Mouse (Mus musculus) testis, adult 2 months (tissue): Measurements from ENCODE around the gene Gfi1b. TPM values are rescaled to one million over a fixed set of nuclear protein-coding genes. Genes with fewer than 3 reads are reported as not detected.

Source experiments
- H3K27ac ChIP-seq: fragments of 200-500 bp; 2 replicates; pipeline ENCODE4 v1.5.1; 2012; ENCODE audit warnings: low read depth, low read length; ENCODE audit not compliant: control insufficient read depth, insufficient read depth
- H3K27me3 ChIP-seq: fragments of 200-500 bp; 2 replicates; pipeline ENCODE4 v1.6.1; 2012; ENCODE audit warnings: mild to moderate bottlenecking, low read length, moderate library complexity; ENCODE audit not compliant: control insufficient read depth, insufficient read depth
- H3K36me3 ChIP-seq: fragments of 200-500 bp; 2 replicates; pipeline ENCODE4 v1.6.1; 2012; ENCODE audit warnings: mild to moderate bottlenecking, low read length; ENCODE audit not compliant: control insufficient read depth, insufficient read depth
- H3K4me1 ChIP-seq: fragments of 200-500 bp; 2 replicates; pipeline ENCODE4 v1.6.1; 2012; ENCODE audit warnings: low read length; ENCODE audit not compliant: control insufficient read depth, insufficient read depth
- H3K4me3 ChIP-seq: fragments of 200-500 bp; 2 replicates; pipeline ENCODE4 v1.5.1; 2012; ENCODE audit warnings: low read depth, mild to moderate bottlenecking, low read length, moderate library complexity, mixed read lengths; ENCODE audit not compliant: control insufficient read depth
- CTCF ChIP-seq: fragments of 200-500 bp; IDR thresholded peaks from 2 replicates; pipeline ENCODE4 v1.5.1; 2012; ENCODE audit warnings: low read depth, mild to moderate bottlenecking, inconsistent platforms, low read length, moderate library complexity; ENCODE audit not compliant: control insufficient read depth, insufficient read depth, insufficient replicate concordance
- POLR2A ChIP-seq: fragments of 200-500 bp; IDR thresholded peaks from 2 replicates; pipeline ENCODE4 v1.6.1; 2012; ENCODE audit warnings: low read depth, mild to moderate bottlenecking, inconsistent platforms, low read length, moderate library complexity; ENCODE audit not compliant: control insufficient read depth
- polyA plus RNA-seq: library from polyadenylated mRNA; depleted of rRNA; stranded (reverse); fragments of >200 nt; gene quantifications from 2 replicates; pipeline ENCODE4 v1.2.3, GENCODE M21; 2012; rRNA removed

Gfi1b gene
- polyA plus RNA-seq, 1 experiment: 1.0 TPM

DNA sequence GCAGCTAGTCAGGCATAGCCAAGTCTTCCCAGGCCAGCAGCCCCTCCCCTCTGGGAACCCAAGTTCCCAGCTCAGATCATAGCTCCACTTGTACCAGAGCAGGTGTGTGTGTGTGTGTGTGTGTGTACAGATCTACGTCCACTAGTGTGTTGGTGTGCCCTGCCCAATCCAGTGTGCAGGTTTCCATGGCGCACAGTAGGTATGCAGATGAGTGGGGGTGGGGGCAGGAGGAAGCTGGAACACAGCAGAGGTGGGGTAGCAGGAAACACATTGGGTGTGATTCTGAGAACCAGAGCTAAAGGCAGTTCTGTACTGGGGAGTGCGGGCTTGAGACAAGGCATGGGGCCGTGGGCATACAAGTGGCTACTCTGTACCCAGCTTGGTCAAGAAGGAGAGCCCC lies 57.4 kb downstream of the Gfi1b start:
- Histone ChIP-seq H3K36me3 (peaks cover 7% of the 10 kb centered on the region), H3K4me1 (no peaks in the 10 kb centered on the region), H3K27me3 (no peaks in the 10 kb centered on the region), H3K4me3 (no peak overlapping the region), H3K27ac (no peak overlapping the region)
- TF ChIP-seq CTCF (no peak), POLR2A (no peak)

GRCm38 (mm10) chr2:28563830-28564229 lies 58.0 kb downstream of the Gfi1b start:
- Histone ChIP-seq H3K36me3 (peaks cover 5% of the 10 kb centered on the region), H3K27ac (no peak overlapping the region), H3K4me1 (no peaks in the 10 kb centered on the region), H3K27me3 (no peaks in the 10 kb centered on the region), H3K4me3 (no peak overlapping the region)
- TF ChIP-seq CTCF (no peak), POLR2A (no peak)

DNA sequence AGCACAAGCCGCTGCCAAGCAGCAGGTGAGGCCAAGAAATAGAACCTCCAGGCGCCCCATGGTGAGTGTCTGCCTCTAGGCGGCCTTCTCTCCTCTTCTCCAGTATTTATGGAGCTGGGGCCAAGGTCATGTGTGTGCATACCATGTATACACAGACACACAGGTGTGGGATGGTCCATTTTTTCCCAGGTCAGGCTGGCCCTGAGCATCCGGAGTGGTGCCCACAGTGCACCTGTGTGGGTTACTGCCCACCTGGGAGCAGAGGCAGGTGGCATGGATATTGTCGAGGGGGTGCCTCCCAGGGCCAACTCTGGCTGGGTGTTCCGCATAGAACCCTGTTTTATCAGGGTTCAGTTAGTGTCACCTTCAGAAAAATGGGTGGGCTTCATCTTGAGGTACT lies 58.5 kb downstream of the Gfi1b start, which contains the start of gene Cel:
TSS of gene Cel (minus strand) at position 101 of the 400 bp plus-strand sequence.
- H3K27me3 ChIP-seq: no peaks in the 10 kb centered on the region
- H3K27ac ChIP-seq: no peak within 1 kb of the TSS
- no peak within 1 kb of the TSS for H3K4me3 ChIP-seq
- no peaks in the 10 kb centered on the region for H3K4me1 ChIP-seq
- peaks cover under 1% of the 10 kb centered on the region; the same call in 1 of the 2 replicates for H3K36me3 ChIP-seq
- no peak for TF ChIP-seq CTCF
- TF ChIP-seq POLR2A: no peak

Other genes with a start within 250 kb of the Gfi1b start
- 11.9 and 13.0 TPM in 2 replicates for gene Ppp1r26, start 175.2 kb downstream of the Gfi1b start, polyA plus RNA-seq
- gene 1700007K13Rik, start 155.7 kb downstream of the Gfi1b start, polyA plus RNA-seq: 49.9 and 54.6 TPM in 2 replicates
- 22.1 and 24.9 TPM in 2 replicates for gene Mrps2, start 153.9 kb downstream of the Gfi1b start, polyA plus RNA-seq
- gene Gbgt1, start 125.1 kb downstream of the Gfi1b start, polyA plus RNA-seq: 3.1 and 4.5 TPM in 2 replicates
- gene Gm10134, start 115.9 kb downstream of the Gfi1b start, polyA plus RNA-seq: 0.47 and 0.78 TPM in 2 replicates
- 147 and 169 TPM in 2 replicates for gene Ralgds, start 108.9 kb downstream of the Gfi1b start, polyA plus RNA-seq
- 0.24 and 0.47 TPM in 2 replicates for gene Cel, start 58.6 kb downstream of the Gfi1b start, polyA plus RNA-seq
- 17.3 and 17.7 TPM in 2 replicates for gene Gtf3c5, start 38.2 kb downstream of the Gfi1b start, polyA plus RNA-seq
- gene Tsc1, start 19.2 kb upstream of the Gfi1b start, polyA plus RNA-seq: 20.3 and 21.6 TPM in 2 replicates
- gene Spaca9, start 77.7 kb upstream of the Gfi1b start, polyA plus RNA-seq: 1,393 and 1,506 TPM in 2 replicates
- gene Ak8, start 78.2 kb upstream of the Gfi1b start, polyA plus RNA-seq: 294 and 299 TPM in 2 replicates
- gene Gtf3c4, start 218.4 kb upstream of the Gfi1b start, polyA plus RNA-seq: 12.2 and 13.0 TPM in 2 replicates
- gene Ddx31, start 218.4 kb upstream of the Gfi1b start, polyA plus RNA-seq: 5.0 and 5.9 TPM in 2 replicates